Mouse (Mus musculus) skeletal muscle tissue, adult 2 months (tissue): Measurements from ENCODE around the gene Vmn1r75.

ENCODE experiments used
- DNase-seq: peaks from one replicate; pipeline ENCODE4 v3.0.0-alpha.2; 2012; ENCODE audit warnings: low read depth, low spot score

The Vmn1r75 gene

DNA sequence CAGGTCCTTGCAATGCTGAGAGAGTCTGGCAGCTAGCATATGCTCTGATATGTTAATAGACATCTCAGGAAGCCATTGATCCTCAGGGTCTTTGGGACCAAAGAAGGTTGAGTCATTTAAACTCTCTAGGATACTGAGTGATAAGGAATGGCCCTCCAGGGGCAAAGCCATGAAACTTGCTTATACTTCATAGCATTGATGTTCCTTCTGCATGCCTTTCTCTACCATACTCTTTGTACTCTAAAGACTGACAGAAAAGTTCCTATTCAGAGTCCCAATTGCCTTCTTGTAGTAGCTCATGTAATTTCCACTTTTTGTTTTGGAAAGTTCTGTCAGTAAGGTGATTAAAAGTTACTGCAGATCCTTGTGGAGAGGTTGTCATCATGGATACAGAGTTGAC is at the start of gene Vmn1r75:
Gene Vmn1r75, plus strand, starts transcription at position 301 of the 400 bp plus-strand sequence.
- DNase-seq, result no peak

DNA sequence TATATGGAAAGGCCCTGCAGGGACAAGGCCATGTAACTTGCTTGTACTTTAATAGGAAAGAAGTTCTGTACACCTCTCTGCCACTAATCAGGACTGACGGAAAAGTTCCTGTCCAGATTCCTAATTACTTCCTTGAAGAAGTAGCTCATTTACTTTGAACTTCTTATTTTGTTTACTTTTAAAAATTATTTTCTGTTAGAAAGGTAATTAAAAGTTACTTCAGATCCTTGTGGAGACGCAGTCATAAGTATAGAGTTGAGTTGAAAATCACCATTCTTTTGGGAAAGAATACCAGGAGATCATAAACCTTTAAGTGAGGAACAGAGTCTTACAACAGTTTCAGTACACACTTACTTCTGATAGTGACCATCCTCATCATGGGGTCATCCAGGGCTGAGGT is 40.8 kb upstream of the Vmn1r75 start, which contains the start of gene Vmn1r74:
Gene Vmn1r74, plus strand, starts transcription at position 301 of the 400 bp plus-strand sequence.
- DNase-seq, result no peak
